Mouse (Mus musculus) forebrain, embryonic 15.5 days (tissue): ENCODE measurements around the gene Kynu. TPM values are rescaled to one million over a fixed set of nuclear protein-coding genes. Genes with fewer than 3 reads are reported as not detected.

ENCODE experiments used
- ATAC-seq: fragments of 200-750 bp; cut with Nextera tagmentation; replicated peaks from 2 replicates; pipeline ENCODE4 v1.8.0; 2017; ENCODE audit warnings: mild to moderate bottlenecking, moderate TSS enrichment, moderate library complexity
- H3K27ac ChIP-seq: fragments of 300-500 bp; sonication (generic); replicated peaks from 2 replicates; pipeline ENCODE4 v1.5.1; 2015; ENCODE audit warnings: mild to moderate bottlenecking, inconsistent platforms
- H3K27me3 ChIP-seq: fragments of 300-500 bp; sonication (generic); 2 replicates; pipeline ENCODE4 v1.6.1; 2015; ENCODE audit warnings: inconsistent platforms
- H3K36me3 ChIP-seq: fragments of 300-500 bp; sonication (generic); 2 replicates; pipeline ENCODE4 v1.6.1; 2015; ENCODE audit warnings: mild to moderate bottlenecking, inconsistent platforms
- H3K4me1 ChIP-seq: fragments of 300-500 bp; sonication (generic); 2 replicates; pipeline ENCODE4 v1.6.1; 2015; ENCODE audit warnings: inconsistent platforms
- H3K4me2 ChIP-seq: fragments of 300-500 bp; sonication (generic); replicated peaks from 2 replicates; pipeline ENCODE4 v1.6.1; 2015; ENCODE audit warnings: mild to moderate bottlenecking, inconsistent platforms
- H3K4me3 ChIP-seq: fragments of 300-500 bp; sonication (generic); 2 replicates; pipeline ENCODE4 v1.5.1; 2015; ENCODE audit warnings: mild to moderate bottlenecking, inconsistent platforms
- H3K9ac ChIP-seq: fragments of 300-500 bp; sonication (generic); replicated peaks from 2 replicates; pipeline ENCODE4 v1.6.1; 2015; ENCODE audit warnings: mild to moderate bottlenecking, inconsistent platforms
- H3K9me3 ChIP-seq: fragments of 300-500 bp; sonication (generic); 2 replicates; pipeline ENCODE4 v1.6.1; 2016; ENCODE audit warnings: inconsistent platforms
- WGBS: fragments of 180-500 bp; shearing (Covaris S2); methylation state at CpG from one replicate; pipeline ENCODE4 v1.1.7; 2015; ENCODE audit warnings: mixed read lengths; 5-methylcytosine and 5-hydroxymethylcytosine counted together
- polyA plus RNA-seq: library from polyadenylated mRNA; unstranded; fragments of >200 nt; fragmentation: Nextera tagmentation; extraction: Ambion mirVana; gene quantifications from 2 replicates; pipeline ENCODE4 v1.2.1, GENCODE M21; 2015

The Kynu gene
- polyA plus RNA-seq, 1 experiment from 2014 or later = 0.20 TPM

DNA sequence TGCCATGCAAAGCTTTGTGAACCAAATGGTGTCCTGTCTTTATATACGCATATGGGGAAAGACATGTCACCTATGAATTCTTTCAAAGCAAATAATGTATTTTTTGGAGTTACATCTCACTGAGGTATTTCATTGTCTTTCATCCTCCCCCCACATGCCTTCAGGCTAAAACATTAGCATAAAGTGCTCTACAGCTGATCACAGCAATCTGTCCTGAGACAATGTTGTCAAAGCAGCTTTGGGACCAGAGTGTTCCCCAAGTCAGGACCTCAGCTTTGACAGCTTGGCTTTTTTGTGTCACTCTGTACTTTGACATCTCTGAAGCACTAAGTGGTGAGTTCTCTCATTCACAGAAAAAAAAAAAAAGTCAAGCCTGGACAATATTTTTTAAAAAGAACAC is 18.4 kb downstream of the Kynu start:
- Histone ChIP-seq H3K36me3 (no peaks in the 10 kb centered on the region), H3K27ac (no peak overlapping the region), H3K4me1 (no peaks in the 10 kb centered on the region), H3K9me3 (no peaks in the 10 kb centered on the region), H3K27me3 (no peaks in the 10 kb centered on the region), H3K4me3 (no peak overlapping the region), H3K4me2 (no peak overlapping the region), H3K9ac (no peak overlapping the region)
- 92% methylated on average over 1 of the region's 1 CpGs for WGBS
- ATAC-seq = no peak

DNA sequence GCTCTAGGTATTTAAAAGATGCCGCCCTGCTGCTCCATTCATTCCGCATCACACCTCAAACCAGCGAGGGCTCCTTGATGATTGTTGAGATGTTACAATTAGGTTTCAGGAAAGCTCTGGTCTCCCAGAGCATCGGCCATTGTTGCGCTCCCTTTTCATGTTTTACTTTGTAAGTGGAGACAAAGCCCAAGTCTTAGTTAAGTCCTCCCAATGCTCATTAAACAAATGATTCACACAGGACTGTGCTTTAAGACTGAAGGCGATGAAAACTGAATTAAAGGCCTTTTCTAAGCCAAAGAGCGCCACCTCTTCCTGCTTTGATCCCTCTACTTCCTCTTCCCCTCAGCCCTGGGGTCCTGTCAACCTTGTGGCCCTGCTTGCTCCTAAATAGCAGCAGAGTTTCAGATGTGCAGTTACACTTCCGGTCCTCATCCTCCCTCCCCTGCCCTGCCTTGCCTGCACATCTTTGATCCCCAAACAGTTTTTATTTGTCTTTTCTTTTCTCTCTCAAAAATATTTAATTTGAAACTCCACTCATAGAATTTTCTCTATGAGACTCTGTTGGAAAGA is 28.2 kb downstream of the Kynu start:
- no peaks in the 10 kb centered on the region for H3K36me3 ChIP-seq
- 11% methylated on average over 8 of the region's 8 CpGs for WGBS
- no peaks in the 10 kb centered on the region for H3K27me3 ChIP-seq
- peaks cover 2% of the 10 kb centered on the region; the same call in 1 of the 2 replicates for H3K4me1 ChIP-seq
- no peak overlapping the region for H3K27ac ChIP-seq
- H3K9ac ChIP-seq = no peak overlapping the region
- ATAC-seq = no peak; the same call in 1 of the 2 replicates
- H3K4me2 ChIP-seq = no peak overlapping the region
- no peaks in the 10 kb centered on the region for H3K9me3 ChIP-seq
- H3K4me3 ChIP-seq = no peak overlapping the region

GRCm38 (mm10) chr2:43585508-43585907 is 30.4 kb downstream of the Kynu start:
- Histone ChIP-seq H3K4me2 (no peak overlapping the region), H3K27me3 (no peaks in the 10 kb centered on the region), H3K27ac (no peak overlapping the region), H3K4me1 (peaks cover 2% of the 10 kb centered on the region; the same call in 1 of the 2 replicates), H3K9me3 (no peaks in the 10 kb centered on the region), H3K9ac (no peak overlapping the region), H3K4me3 (no peak overlapping the region), H3K36me3 (no peaks in the 10 kb centered on the region)
- 83% methylated on average over 3 of the region's 3 CpGs for WGBS
- no peak for ATAC-seq

DNA sequence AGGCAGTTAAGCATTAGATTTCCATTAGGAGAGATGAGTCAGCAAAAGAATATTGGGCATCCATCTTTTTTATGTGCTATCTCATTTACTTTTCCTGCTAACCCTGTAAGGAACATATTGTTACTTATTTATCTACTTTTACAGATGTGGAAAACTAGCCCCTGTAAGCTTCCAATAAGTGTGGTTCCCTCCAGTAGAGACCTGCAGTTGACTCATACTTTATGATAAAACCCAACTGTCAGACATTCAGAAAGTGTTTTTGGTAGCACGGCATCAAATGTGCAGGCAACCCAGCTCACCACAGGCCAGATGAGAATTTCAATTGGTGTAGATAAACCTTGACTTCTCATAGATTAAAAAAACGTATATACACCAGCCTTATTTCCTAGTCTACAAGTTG is 32.7 kb downstream of the Kynu start:
- Histone ChIP-seq H3K4me3 (no peak overlapping the region), H3K27me3 (no peaks in the 10 kb centered on the region), H3K9me3 (no peaks in the 10 kb centered on the region), H3K4me1 (peaks cover 2% of the 10 kb centered on the region; the same call in 1 of the 2 replicates), H3K27ac (no peak overlapping the region), H3K4me2 (no peak overlapping the region), H3K9ac (no peak overlapping the region), H3K36me3 (no peaks in the 10 kb centered on the region)
- no peak for ATAC-seq
- WGBS = 90% methylated on average over 2 of the region's 2 CpGs

GRCm38 (mm10) chr2:43592001-43592704 is 37.0 kb downstream of the Kynu start:
- H3K27me3 ChIP-seq = no peaks in the 10 kb centered on the region
- 83% methylated on average over 1 of the region's 1 CpGs for WGBS
- no peak overlapping the region for H3K27ac ChIP-seq
- no peak overlapping the region for H3K4me3 ChIP-seq
- H3K4me1 ChIP-seq = no peaks in the 10 kb centered on the region
- no peaks in the 10 kb centered on the region for H3K36me3 ChIP-seq
- H3K9ac ChIP-seq = no peak overlapping the region
- no peaks in the 10 kb centered on the region for H3K9me3 ChIP-seq
- no peak overlapping the region for H3K4me2 ChIP-seq
- no peak for ATAC-seq

DNA sequence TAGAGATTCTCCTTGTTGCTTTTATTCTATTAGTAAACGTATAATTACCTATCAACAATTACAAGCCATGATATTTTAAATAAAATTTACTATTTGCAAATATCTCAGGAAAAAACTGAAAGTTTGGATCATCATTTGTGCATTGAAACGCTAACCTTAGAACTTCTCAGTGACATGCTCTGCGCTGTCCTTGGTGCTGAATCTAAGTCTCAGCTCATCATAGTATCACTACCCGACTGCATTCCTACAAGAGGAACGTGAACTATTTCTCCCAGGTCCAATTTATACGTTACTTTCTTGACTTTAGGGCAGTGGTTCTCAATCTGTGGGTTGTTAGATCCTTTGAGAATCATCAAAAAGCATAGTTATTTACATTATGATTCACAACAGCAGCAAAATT is 58.4 kb downstream of the Kynu start:
- Histone ChIP-seq H3K4me1 (no peaks in the 10 kb centered on the region), H3K27ac (no peak overlapping the region), H3K9ac (no peak overlapping the region), H3K9me3 (no peaks in the 10 kb centered on the region), H3K36me3 (no peaks in the 10 kb centered on the region), H3K27me3 (no peaks in the 10 kb centered on the region), H3K4me2 (no peak overlapping the region), H3K4me3 (no peak overlapping the region)
- ATAC-seq = no peak
- 13% methylated on average over 6 of the region's 6 CpGs for WGBS

DNA sequence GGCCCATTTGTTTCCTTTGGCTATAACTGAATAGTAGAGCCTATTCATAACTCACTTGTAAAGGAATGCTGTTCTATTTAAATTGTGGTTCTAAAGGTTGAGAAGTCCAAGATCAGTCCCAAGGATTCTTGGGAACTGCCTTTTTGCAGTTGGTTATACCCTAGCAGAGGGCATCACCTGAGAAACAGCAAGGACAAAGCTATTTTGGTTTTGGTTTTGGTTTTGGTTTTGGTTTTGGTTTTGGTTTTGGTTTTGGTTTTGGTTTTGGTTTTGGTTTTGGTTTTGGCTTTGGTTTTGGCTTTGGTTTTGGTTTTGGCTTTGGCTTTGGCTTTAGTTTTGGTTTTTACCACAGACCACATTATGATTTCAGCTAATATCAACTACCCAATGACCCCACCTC is 66.0 kb downstream of the Kynu start:
- no peak overlapping the region for H3K9ac ChIP-seq
- no peak overlapping the region for H3K4me3 ChIP-seq
- no peak overlapping the region for H3K27ac ChIP-seq
- H3K4me1 ChIP-seq = no peaks in the 10 kb centered on the region
- ATAC-seq = no peak
- H3K9me3 ChIP-seq = no peaks in the 10 kb centered on the region
- H3K4me2 ChIP-seq = no peak overlapping the region
- no peaks in the 10 kb centered on the region for H3K36me3 ChIP-seq
- H3K27me3 ChIP-seq = no peaks in the 10 kb centered on the region

GRCm38 (mm10) chr2:43622844-43623243 is 67.7 kb downstream of the Kynu start:
- H3K27ac ChIP-seq = no peak overlapping the region
- 0 out of 2 replicates have a peak, but pooled peaks have one; percentile 26 for ATAC-seq
- H3K4me1 ChIP-seq = no peaks in the 10 kb centered on the region
- 0% methylated on average over 1 of the region's 1 CpGs for WGBS
- no peaks in the 10 kb centered on the region for H3K9me3 ChIP-seq
- no peaks in the 10 kb centered on the region for H3K36me3 ChIP-seq
- H3K9ac ChIP-seq = no peak overlapping the region
- no peak overlapping the region for H3K4me3 ChIP-seq
- H3K27me3 ChIP-seq = no peaks in the 10 kb centered on the region
- no peak overlapping the region for H3K4me2 ChIP-seq

GRCm38 (mm10) chr2:43631786-43632185 is 76.7 kb downstream of the Kynu start:
- Histone ChIP-seq H3K4me2 (no peak overlapping the region), H3K4me1 (no peaks in the 10 kb centered on the region), H3K27me3 (no peaks in the 10 kb centered on the region), H3K9ac (no peak overlapping the region), H3K27ac (no peak overlapping the region), H3K9me3 (no peaks in the 10 kb centered on the region), H3K36me3 (no peaks in the 10 kb centered on the region), H3K4me3 (no peak overlapping the region)
- ATAC-seq = no peak

- no peak for ATAC-seq
- no peak overlapping the region for H3K4me2 ChIP-seq
Observed at GRCm38 (mm10) chr2:43636498-43636897, 81.4 kb downstream of the Kynu start.

GRCm38 (mm10) chr2:43646962-43647361 is 91.8 kb downstream of the Kynu start:
- Histone ChIP-seq H3K36me3 (no peaks in the 10 kb centered on the region), H3K9me3 (no peaks in the 10 kb centered on the region), H3K4me3 (no peak overlapping the region), H3K4me2 (no peak overlapping the region), H3K9ac (no peak overlapping the region), H3K27me3 (no peaks in the 10 kb centered on the region), H3K4me1 (no peaks in the 10 kb centered on the region; the same call in 1 of the 2 replicates), H3K27ac (peak overlapping the region; percentile 79)
- 58% methylated on average over 2 of the region's 2 CpGs for WGBS
- peak; percentile 71; the same call in 1 of the 2 replicates for ATAC-seq

More at GRCm38 (mm10) chr2:43636498-43636897, 81.4 kb downstream of the Kynu start:
- no peak overlapping the region for H3K27ac ChIP-seq
- H3K27me3 ChIP-seq = no peaks in the 10 kb centered on the region
- no peaks in the 10 kb centered on the region for H3K36me3 ChIP-seq
- H3K9ac ChIP-seq = no peak overlapping the region
- no peaks in the 10 kb centered on the region for H3K9me3 ChIP-seq
- H3K4me3 ChIP-seq = no peak overlapping the region
- H3K4me1 ChIP-seq = no peaks in the 10 kb centered on the region

GRCm38 (mm10) chr2:43669588-43669987 is 114.5 kb downstream of the Kynu start:
- Histone ChIP-seq H3K4me2 (no peak overlapping the region), H3K27me3 (no peaks in the 10 kb centered on the region), H3K9me3 (no peaks in the 10 kb centered on the region), H3K9ac (no peak overlapping the region), H3K27ac (no peak overlapping the region), H3K4me1 (no peaks in the 10 kb centered on the region), H3K36me3 (no peaks in the 10 kb centered on the region), H3K4me3 (no peak overlapping the region)
- ATAC-seq = no peak

DNA sequence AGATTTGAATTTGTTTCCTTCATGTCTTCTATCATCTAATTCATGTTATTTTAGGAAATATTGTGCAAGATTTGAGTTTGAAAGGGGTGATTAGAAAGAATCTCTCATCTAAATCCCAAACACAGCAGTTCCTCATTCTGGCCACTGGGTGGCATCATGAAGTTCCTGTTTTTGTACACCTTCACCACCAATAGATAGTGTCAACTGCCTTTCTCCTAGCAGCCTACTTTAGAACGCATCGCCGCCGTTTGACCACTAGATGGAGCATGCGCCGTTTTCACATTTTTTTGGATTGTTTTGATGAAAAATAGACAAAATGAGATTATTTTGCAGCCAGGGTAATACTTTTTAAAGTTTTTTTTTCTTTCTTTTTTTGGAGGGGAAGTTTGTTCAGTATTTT is 118.5 kb downstream of the Kynu start:
- WGBS = 2% methylated on average over 6 of the region's 6 CpGs
- H3K36me3 ChIP-seq = no peaks in the 10 kb centered on the region
- no peaks in the 10 kb centered on the region for H3K27me3 ChIP-seq
- H3K4me3 ChIP-seq = no peak overlapping the region
- peak; percentile 91 for ATAC-seq
- H3K27ac ChIP-seq = no peak overlapping the region
- H3K9ac ChIP-seq = no peak overlapping the region
- no peaks in the 10 kb centered on the region for H3K9me3 ChIP-seq
- H3K4me1 ChIP-seq = no peaks in the 10 kb centered on the region
- H3K4me2 ChIP-seq = no peak overlapping the region
